Mouse (Mus musculus) megakaryocyte, embryonic 14.5 days (primary cell): Measurements from ENCODE around the gene Bcl9l.

ENCODE experiments used
- FLI1 ChIP-seq: IDR thresholded peaks from 2 replicates; pipeline ENCODE4 v1.6.1; 2012; ENCODE audit warnings: low read length, inconsistent platforms, mixed read lengths
- GATA1 ChIP-seq: IDR thresholded peaks from 3 replicates; pipeline ENCODE4 v1.6.1; 2012; ENCODE audit warnings: mixed read lengths, low read length, inconsistent platforms, borderline replicate concordance

DNA sequence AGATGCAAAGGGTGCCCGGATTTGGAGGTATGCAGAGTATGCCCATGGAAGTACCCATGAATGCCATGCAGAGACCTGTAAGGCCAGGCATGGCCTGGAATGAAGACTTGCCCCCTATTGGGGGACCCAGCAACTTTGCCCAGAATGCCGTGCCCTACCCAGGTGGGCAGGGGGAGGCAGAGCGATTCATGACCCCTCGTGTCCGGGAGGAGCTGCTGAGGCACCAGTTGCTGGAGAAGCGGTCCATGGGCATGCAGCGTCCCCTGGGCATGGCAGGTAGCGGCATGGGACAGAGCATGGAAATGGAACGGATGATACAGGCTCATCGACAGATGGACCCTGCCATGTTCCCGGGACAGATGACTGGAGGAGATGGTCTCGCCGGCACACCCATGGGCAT is 23.9 kb downstream of the Bcl9l start:
- TF ChIP-seq GATA1 = no peak
- no peak for TF ChIP-seq FLI1
